Mouse (Mus musculus): ENCODE results near the gene Agap3. TPM values are rescaled to one million over a fixed set of nuclear protein-coding genes. Genes with fewer than 3 reads are reported as not detected.

Agap3 gene
- total RNA-seq, 4 experiments from 2014 or later, result 79.7 to 89.0 (median 83.6) TPM

Other genes starting within 250 kb of the Agap3 start
- 1 to 10 TPM in 2 of 4 experiments, under 1 TPM in 2; 0.54 to 1.8 (median 1.2) TPM for gene Kcnh2, start 100.6 kb upstream of the Agap3 start, total RNA-seq (2022)
- gene Nos3, start 87.4 kb upstream of the Agap3 start, total RNA-seq (2022), result 1 to 10 TPM; 3.2 to 5.8 (median 4.0) TPM
- gene Atg9b, start 60.0 kb upstream of the Agap3 start, total RNA-seq (2022), result under 1 TPM in 1 of 4 experiments, not detected in 3; 0.22 TPM
- gene Abcb8, start 58.5 kb upstream of the Agap3 start, total RNA-seq (2022), result 10 to 100 TPM; 34.7 to 40.0 (median 38.8) TPM
- under 1 TPM in 1 of 4 experiments, not detected in 3; 0.34 TPM for gene Asic3, start 38.8 kb upstream of the Agap3 start, total RNA-seq (2022)
- 10 to 100 TPM in 3 of 4 experiments, 1 to 10 TPM in 1; 9.3 to 12.6 (median 10.7) TPM for gene Cdk5, start 28.6 kb upstream of the Agap3 start, total RNA-seq (2022)
- gene Slc4a2, start 28.3 kb upstream of the Agap3 start, total RNA-seq (2022), result 10 to 100 TPM; 10.7 to 14.5 (median 12.6) TPM
- gene Fastk, start 6.9 kb upstream of the Agap3 start, total RNA-seq (2022), result 100 to 1,000 TPM; 188 to 243 (median 221) TPM
- 10 to 100 TPM; 18.4 to 19.9 (median 19.3) TPM for gene Tmub1, start 4.3 kb upstream of the Agap3 start, total RNA-seq (2022)
- gene Gbx1, start 75.0 kb downstream of the Agap3 start, total RNA-seq (2022), result not detected
- 100 to 1,000 TPM; 101 to 130 (median 119) TPM for gene Asb10, start 88.8 kb downstream of the Agap3 start, total RNA-seq (2022)
- not detected for gene 4931409K22Rik, start 104.6 kb downstream of the Agap3 start, total RNA-seq (2022)
- gene Abcf2, start 125.3 kb downstream of the Agap3 start, total RNA-seq (2022), result 100 to 1,000 TPM; 114 to 132 (median 122) TPM
- gene Chpf2, start 134.6 kb downstream of the Agap3 start, total RNA-seq (2022), result 10 to 100 TPM in 3 of 4 experiments, 1 to 10 TPM in 1; 8.5 to 14.5 (median 12.4) TPM
- 100 to 1,000 TPM; 207 to 267 (median 221) TPM for gene Smarcd3, start 172.2 kb downstream of the Agap3 start, total RNA-seq (2022)
- gene Nub1, start 233.4 kb downstream of the Agap3 start, total RNA-seq (2022), result 10 to 100 TPM; 30.6 to 36.8 (median 34.1) TPM